ENCODE assay signal across 8 mouse cellular contexts in the genomic region with DNA sequence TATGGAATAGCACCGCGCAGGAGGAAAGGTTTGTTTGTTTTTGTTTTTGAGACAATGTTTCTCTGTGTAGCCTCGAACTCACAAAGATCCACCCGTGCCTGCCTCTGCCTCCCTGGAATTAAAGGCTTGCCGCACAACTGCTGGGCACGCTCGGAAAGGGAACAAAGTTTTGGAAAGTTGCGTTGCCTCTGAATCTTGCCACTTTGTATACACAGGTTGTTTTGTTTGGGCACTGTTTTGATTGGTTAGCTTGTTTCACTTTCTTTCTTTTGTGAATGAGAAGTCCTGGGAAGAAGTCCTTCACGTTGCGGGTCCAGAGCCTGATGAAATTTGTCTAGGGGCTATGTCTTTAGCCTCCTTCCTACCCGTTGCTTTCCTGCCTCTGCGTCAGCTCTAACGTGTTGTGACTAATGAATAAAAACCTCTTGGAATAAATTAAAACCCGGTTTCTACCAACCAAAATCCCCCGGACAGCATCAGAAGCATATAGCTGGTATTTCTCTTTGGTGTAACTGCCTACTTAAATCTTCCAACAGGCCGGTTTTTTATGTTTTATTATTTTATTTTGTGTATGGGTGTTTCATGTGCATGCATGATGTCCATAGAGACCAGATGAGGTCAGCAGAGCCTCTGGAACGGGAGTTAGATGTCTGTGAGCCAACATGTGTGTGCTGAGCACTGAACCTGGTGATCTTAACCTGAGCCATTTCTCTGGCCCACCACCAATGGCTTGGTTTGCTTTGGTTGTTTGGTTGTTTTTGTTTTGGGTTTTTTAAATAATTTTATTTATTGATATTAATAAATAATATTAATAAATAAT. TPM values are rescaled to one million over a fixed set of nuclear protein-coding genes. Genes with fewer than 3 reads are reported as not detected.
DNase-seq lines count a peak whose midpoint lies in the region; ATAC-seq lines count a peak whose summit lies in the region.

No protein-coding gene starts in this region.

- no peaks in the 10 kb centered on the region for H3K9me3 ChIP-seq in heart, embryonic 15.5 days (replicated peaks)
- H3K9me3 ChIP-seq in forebrain, embryonic 11.5 days (ENCODE audit: control insufficient read depth, low read length), result no peaks in the 10 kb centered on the region

- H3K9ac ChIP-seq in heart, embryonic 15.5 days, result peak overlapping the region; percentile 89
- peak overlapping the region; percentile 98 for H3K9ac ChIP-seq in forebrain, embryonic 11.5 days (ENCODE audit: low read length)

- peaks cover 19% of the 10 kb centered on the region for H3K4me1 ChIP-seq in heart, embryonic 15.5 days (replicated peaks)
- peaks cover 3% of the 10 kb centered on the region; the same call in 1 of the 2 replicates for H3K4me1 ChIP-seq in forebrain, embryonic 11.5 days (replicated peaks; ENCODE audit: control insufficient read depth, insufficient read depth, low read length)

- 1% methylated on average over 17 of the region's 17 CpGs for WGBS in heart, embryonic 15.5 days
- WGBS in forebrain, embryonic 11.5 days, result 1% methylated on average over 17 of the region's 17 CpGs

- no peaks in the 10 kb centered on the region for H3K27me3 ChIP-seq in heart, embryonic 15.5 days
- no peaks in the 10 kb centered on the region for H3K27me3 ChIP-seq in forebrain, embryonic 11.5 days (ENCODE audit: control insufficient read depth, insufficient read depth, low read length)

- H3K36me3 ChIP-seq in heart, embryonic 15.5 days, result no peaks in the 10 kb centered on the region
- H3K36me3 ChIP-seq in forebrain, embryonic 11.5 days (ENCODE audit: control insufficient read depth, insufficient read depth, low read length), result no peaks in the 10 kb centered on the region; the same call in 1 of the 2 replicates

- H3K4me3 ChIP-seq in heart, embryonic 15.5 days, result peak overlapping the region; percentile 80
- peak overlapping the region; percentile 90 for H3K4me3 ChIP-seq in forebrain, embryonic 11.5 days (ENCODE audit: low read depth, low read length)

- ATAC-seq in heart, embryonic 15.5 days (replicated peaks; ENCODE audit: insufficient number of reproducible peaks, insufficient read depth, low FRiP score, low read depth), result no peak
- ATAC-seq in forebrain, embryonic 11.5 days (replicated peaks; ENCODE audit: low FRiP score), result no peak; the same call in 1 of the 2 replicates
- ATAC-seq in neutrophil, adult 5-6 weeks (ENCODE audit: extremely low read depth, insufficient number of reproducible peaks, low FRiP score, poor library complexity, severe bottlenecking), result 0 out of 2 replicates have a peak, but pooled peaks have one; percentile 0

- DNase-seq in heart, adult 8-10 months (ENCODE audit: low spot score), result no peak
- DNase-seq in MN1 (ENCODE audit: low spot score) (peak; percentile 75), liver (peak; percentile 34)
- DNase-seq in forebrain, embryonic 11.5 days (ENCODE audit: low spot score), result no peak
- no peak for DNase-seq in thymus, postnatal 14 days
- DNase-seq in urinary bladder, postnatal 14 days (ENCODE audit: low spot score), result no peak

- H3K4me2 ChIP-seq in heart, embryonic 15.5 days, result peak overlapping the region; percentile 80
- peak overlapping the region; percentile 74 for H3K4me2 ChIP-seq in forebrain, embryonic 11.5 days (ENCODE audit: low read depth, low read length, severe bottlenecking)

- H3K27ac ChIP-seq in heart, embryonic 15.5 days, result peak overlapping the region; percentile 74
- H3K27ac ChIP-seq in forebrain, embryonic 11.5 days (ENCODE audit: low read depth, low read length), result peak overlapping the region; percentile 55; the same call in 1 of the 2 replicates

RNA-seq across cellular contexts. Expression of a gene that starts 0.5 kb away (rescaled TPM):
- polyA plus RNA-seq in heart, embryonic 15.5 days (2015; fragmentation: Nextera tagmentation; extraction: Ambion mirVana), result 22.4 and 28.3 TPM in 2 replicates
- 10 to 100 TPM in 2 of 4 experiments, 1 to 10 TPM in 2; 9.4 to 11.1 (median 10.1) TPM for total RNA-seq in heart, adult 8-10 months (2022)
- polyA plus RNA-seq in forebrain, embryonic 11.5 days (2014; fragmentation: Nextera tagmentation; extraction: Ambion mirVana), result 42.2 and 51.2 TPM in 2 replicates
- total RNA-seq in neutrophil, adult 5-6 weeks (2017), result 3.7 and 4.1 TPM in 2 replicates

RNA-seq across cellular contexts. Expression of a gene that starts 0.6 kb away (rescaled TPM):
- 20.6 and 29.4 TPM in 2 replicates for polyA plus RNA-seq in heart, embryonic 15.5 days (2015; fragmentation: Nextera tagmentation; extraction: Ambion mirVana)
- 10 to 100 TPM in 2 of 4 experiments, 1 to 10 TPM in 2; 9.0 to 11.3 (median 10.4) TPM for total RNA-seq in heart, adult 8-10 months (2022)
- 52.7 and 53.8 TPM in 2 replicates for polyA plus RNA-seq in forebrain, embryonic 11.5 days (2014; fragmentation: Nextera tagmentation; extraction: Ambion mirVana)
- 32.5 and 38.8 TPM in 2 replicates for total RNA-seq in neutrophil, adult 5-6 weeks (2017)

RNA-seq across cellular contexts. Expression of a gene that starts 9.7 kb away (rescaled TPM):
- polyA plus RNA-seq in heart, embryonic 15.5 days (2015; fragmentation: Nextera tagmentation; extraction: Ambion mirVana), result 13.5 and 15.7 TPM in 2 replicates
- total RNA-seq in heart, adult 8-10 months (2022), result 10 to 100 TPM; 11.3 to 16.0 (median 14.6) TPM
- polyA plus RNA-seq in forebrain, embryonic 11.5 days (2014; fragmentation: Nextera tagmentation; extraction: Ambion mirVana), result 21.0 and 22.3 TPM in 2 replicates
- 4.0 and 5.4 TPM in 2 replicates for total RNA-seq in neutrophil, adult 5-6 weeks (2017)

Comparison
In these comparisons a context has a peak if more than half of its experiments do, and no peak if none do; other contexts are left out.
1. DNase-seq: peak in MN1 (single experiment) and liver (single experiment); none in heart, adult 8-10 months (single experiment), forebrain, embryonic 11.5 days (single experiment), thymus, postnatal 14 days (single experiment) and urinary bladder, postnatal 14 days (single experiment).